Mouse (Mus musculus): ENCODE measurements around the gene Gm30191.

- TF ChIP-seq POLR2A (IDR thresholded peaks at IDR 0.05; ENCODE audit: control insufficient read depth, low read depth, low read length) (peak; percentile 87), CTCF (IDR thresholded peaks at IDR 0.05; ENCODE audit: control insufficient read depth, insufficient read depth, insufficient replicate concordance, low read depth, low read length) (no peak)
These were observed 40.4 kb downstream of the Gm30191 start for GRCm38 (mm10) chr4:134287168-134287564.

Measured in testis, adult 2 months (tissue).